Mouse (Mus musculus) embryonic facial prominence, embryonic 13.5 days (tissue): ENCODE results near the gene D430042O09Rik. TPM values are rescaled to one million over a fixed set of nuclear protein-coding genes. Genes with fewer than 3 reads are reported as not detected.

Experiments used
- ATAC-seq: fragments of 200-750 bp; cut with Nextera tagmentation; 2 replicates; pipeline ENCODE4 v1.8.0; 2017; ENCODE audit warnings: low read depth; ENCODE audit not compliant: insufficient number of reproducible peaks, insufficient read depth, low FRiP score, low TSS enrichment
- H3K27ac ChIP-seq: fragments of 300-500 bp; sonication (generic); 2 replicates; pipeline ENCODE4 v1.5.1; 2015; ENCODE audit warnings: moderate library complexity, mild to moderate bottlenecking, inconsistent platforms
- H3K27me3 ChIP-seq: fragments of 300-500 bp; sonication (generic); 2 replicates; pipeline ENCODE4 v1.6.1; 2015; ENCODE audit warnings: mild to moderate bottlenecking, inconsistent platforms
- H3K36me3 ChIP-seq: fragments of 300-500 bp; sonication (generic); 2 replicates; pipeline ENCODE4 v1.6.1; 2015; ENCODE audit warnings: mild to moderate bottlenecking, inconsistent platforms
- H3K4me1 ChIP-seq: fragments of 300-500 bp; sonication (generic); 2 replicates; pipeline ENCODE4 v1.6.1; 2015; ENCODE audit warnings: inconsistent platforms
- H3K4me2 ChIP-seq: fragments of 300-500 bp; sonication (generic); 2 replicates; pipeline ENCODE4 v1.6.1; 2015; ENCODE audit warnings: moderate library complexity, mild to moderate bottlenecking, inconsistent platforms
- H3K4me3 ChIP-seq: fragments of 300-500 bp; sonication (generic); 2 replicates; pipeline ENCODE4 v1.5.1; 2015; ENCODE audit warnings: mild to moderate bottlenecking, inconsistent platforms
- H3K9ac ChIP-seq: fragments of 300-500 bp; sonication (generic); 2 replicates; pipeline ENCODE4 v1.6.1; 2015; ENCODE audit warnings: mild to moderate bottlenecking, inconsistent platforms
- H3K9me3 ChIP-seq: fragments of 300-500 bp; sonication (generic); 2 replicates; pipeline ENCODE4 v1.6.1; 2016; ENCODE audit warnings: inconsistent platforms
- WGBS: fragments of 180-500 bp; shearing (Covaris S2); methylation state at CpG from one replicate; pipeline ENCODE4 v1.1.7; 2015; ENCODE audit warnings: mixed read lengths; 5-methylcytosine and 5-hydroxymethylcytosine counted together
- polyA plus RNA-seq: library from polyadenylated mRNA; unstranded; fragments of >200 nt; fragmentation: Nextera tagmentation; extraction: Ambion mirVana; gene quantifications from 2 replicates; pipeline ENCODE4 v1.2.1, GENCODE M21; 2015

D430042O09Rik gene
- polyA plus RNA-seq, 1 experiment from 2014 or later = 9.8 TPM

DNA sequence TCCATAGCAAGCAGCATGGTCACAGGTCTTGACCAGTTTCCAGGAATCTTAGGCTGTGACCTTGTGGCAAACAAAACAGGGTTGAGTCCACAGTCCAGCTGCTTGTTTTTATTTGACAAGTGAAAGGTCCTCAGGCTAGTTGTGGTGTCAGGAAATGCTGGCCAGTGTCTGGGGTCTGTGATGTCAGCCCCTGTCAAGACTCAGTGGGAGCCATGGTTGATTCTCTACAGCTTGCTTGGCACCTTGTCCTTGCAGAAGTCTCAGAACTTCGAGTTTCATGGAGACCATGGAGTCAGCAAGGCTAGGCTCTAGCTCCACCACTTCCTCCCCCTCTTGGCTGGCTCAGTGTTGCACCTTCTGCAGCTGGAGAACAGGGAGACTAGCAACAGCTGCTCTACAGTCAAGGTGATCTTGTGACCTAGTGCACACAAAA lies 33.6 kb downstream of the D430042O09Rik start:
- no peak overlapping the region for H3K27ac ChIP-seq
- H3K4me3 ChIP-seq = no peak overlapping the region
- WGBS = 45% methylated on average over 1 of the region's 1 CpGs
- H3K9ac ChIP-seq = no peak overlapping the region
- no peak overlapping the region for H3K4me2 ChIP-seq
- no peaks in the 10 kb centered on the region for H3K9me3 ChIP-seq
- ATAC-seq = no peak
- H3K27me3 ChIP-seq = no peaks in the 10 kb centered on the region
- no peaks in the 10 kb centered on the region for H3K4me1 ChIP-seq
- H3K36me3 ChIP-seq = no peaks in the 10 kb centered on the region

GRCm38 (mm10) chr7:125744774-125745173 lies 37.1 kb downstream of the D430042O09Rik start:
- no peak overlapping the region for H3K4me2 ChIP-seq
- no peaks in the 10 kb centered on the region for H3K4me1 ChIP-seq
- no peaks in the 10 kb centered on the region for H3K36me3 ChIP-seq
- no peaks in the 10 kb centered on the region for H3K27me3 ChIP-seq
- WGBS = 82% methylated on average over 1 of the region's 1 CpGs
- H3K27ac ChIP-seq = no peak overlapping the region
- H3K4me3 ChIP-seq = no peak overlapping the region
- H3K9ac ChIP-seq = no peak overlapping the region
- ATAC-seq = no peak
- no peaks in the 10 kb centered on the region for H3K9me3 ChIP-seq

DNA sequence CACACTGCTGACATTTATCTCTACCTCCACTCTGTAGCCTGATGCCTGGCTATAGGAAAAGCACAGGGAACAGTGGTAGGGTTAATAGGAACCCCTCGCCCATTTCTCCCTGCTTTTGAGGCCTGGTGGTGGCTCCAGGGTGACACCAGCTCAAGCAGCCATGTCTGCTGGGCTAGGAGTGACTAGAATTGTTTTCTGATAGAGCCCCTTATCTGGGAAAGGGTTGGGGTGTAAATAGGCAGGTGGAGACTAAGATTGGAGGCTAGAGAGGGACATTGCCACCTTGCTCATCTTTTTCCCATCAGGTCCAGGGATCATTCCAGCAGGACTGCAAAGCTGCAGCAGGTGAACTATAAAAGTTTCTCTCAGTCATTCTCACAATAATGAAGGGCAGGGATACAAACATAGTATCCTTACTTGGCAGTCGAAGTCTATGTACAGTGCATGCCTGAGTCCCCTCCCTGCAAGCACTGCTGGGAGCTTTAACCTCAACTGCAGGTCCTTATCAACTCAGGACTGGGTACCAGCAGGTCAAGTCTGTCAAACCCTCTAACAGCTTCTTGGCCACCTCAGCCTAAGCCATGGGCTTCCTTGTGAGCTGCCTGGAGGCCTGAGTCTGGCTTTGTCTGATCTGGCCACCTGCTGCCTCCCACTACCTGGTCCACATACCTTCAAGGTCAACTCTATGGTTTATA lies 39.1 kb downstream of the D430042O09Rik start:
- 71% methylated on average over 2 of the region's 2 CpGs for WGBS
- H3K4me2 ChIP-seq = no peak overlapping the region
- ATAC-seq = no peak
- no peaks in the 10 kb centered on the region for H3K4me1 ChIP-seq
- no peaks in the 10 kb centered on the region for H3K9me3 ChIP-seq
- no peak overlapping the region for H3K27ac ChIP-seq
- no peaks in the 10 kb centered on the region for H3K27me3 ChIP-seq
- no peak overlapping the region for H3K9ac ChIP-seq
- no peak overlapping the region for H3K4me3 ChIP-seq
- no peaks in the 10 kb centered on the region for H3K36me3 ChIP-seq

DNA sequence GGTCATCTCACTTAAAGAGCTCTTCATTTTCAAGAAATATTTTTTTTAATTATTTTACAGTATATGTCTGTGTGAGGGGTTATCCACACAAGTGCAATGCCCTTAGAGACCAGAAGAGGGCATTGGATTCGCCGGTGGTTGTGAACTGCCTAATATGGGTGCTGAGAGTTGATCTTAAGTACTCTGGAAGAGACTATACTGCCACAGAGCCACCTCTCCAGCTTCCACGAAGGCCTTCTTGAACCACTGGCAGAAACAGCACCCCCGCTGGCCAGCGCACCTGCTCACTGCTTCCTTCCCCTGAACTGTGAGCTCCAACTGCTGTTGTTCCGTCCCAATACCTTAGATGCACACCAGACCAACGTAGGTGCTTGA lies 39.6 kb downstream of the D430042O09Rik start:
- H3K27me3 ChIP-seq = no peaks in the 10 kb centered on the region
- H3K36me3 ChIP-seq = no peaks in the 10 kb centered on the region
- H3K9me3 ChIP-seq = no peaks in the 10 kb centered on the region
- H3K4me2 ChIP-seq = no peak overlapping the region
- no peaks in the 10 kb centered on the region for H3K4me1 ChIP-seq
- WGBS = 58% methylated on average over 7 of the region's 7 CpGs
- H3K27ac ChIP-seq = no peak overlapping the region
- H3K4me3 ChIP-seq = no peak overlapping the region
- ATAC-seq = no peak
- no peak overlapping the region for H3K9ac ChIP-seq

- H3K36me3 ChIP-seq = 0 out of 2 replicates have a peak, but pooled peaks cover under 1% of the 10 kb centered on the region
- H3K27me3 ChIP-seq = no peaks in the 10 kb centered on the region
- no peak overlapping the region for H3K9ac ChIP-seq
- no peak overlapping the region for H3K4me2 ChIP-seq
- no peaks in the 10 kb centered on the region for H3K9me3 ChIP-seq
- no peaks in the 10 kb centered on the region for H3K4me1 ChIP-seq
- H3K4me3 ChIP-seq = no peak overlapping the region
- no peak overlapping the region for H3K27ac ChIP-seq
- WGBS = 52% methylated on average over 3 of the region's 3 CpGs
- ATAC-seq = no peak
These were observed 40.5 kb downstream of the D430042O09Rik start for GRCm38 (mm10) chr7:125748186-125748585.

DNA sequence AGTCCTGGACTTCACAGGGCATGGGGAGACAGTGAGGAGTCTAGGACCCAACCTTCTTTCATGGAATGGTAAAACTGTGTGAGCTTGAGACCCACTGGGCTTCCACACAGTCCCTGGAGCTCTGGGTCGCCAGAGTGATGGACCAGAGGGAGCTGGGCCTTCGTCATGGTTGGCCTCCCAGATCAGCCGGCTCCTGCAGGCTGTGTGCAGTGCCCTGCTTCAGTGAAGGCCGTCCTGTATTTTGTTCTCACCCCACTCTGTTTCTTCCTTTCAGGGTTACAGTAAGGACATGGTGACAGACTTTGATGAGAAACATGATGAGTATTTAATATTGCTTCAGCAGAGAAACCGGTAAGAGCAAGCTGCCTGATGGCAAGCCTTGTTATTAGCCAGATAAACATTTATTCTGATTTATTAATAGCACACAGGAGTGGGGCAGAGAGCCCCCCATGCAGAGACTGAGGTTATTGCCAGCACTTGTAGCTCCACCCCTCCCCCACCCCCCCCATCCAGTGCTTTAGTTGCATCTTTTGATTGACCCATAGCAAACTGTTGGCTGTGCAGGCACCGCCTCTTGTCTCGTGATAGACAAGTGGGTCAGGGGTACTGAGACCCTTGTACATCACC lies 45.1 kb downstream of the D430042O09Rik start:
- WGBS = 81% methylated on average over 7 of the region's 7 CpGs
- H3K4me3 ChIP-seq = no peak overlapping the region
- H3K27ac ChIP-seq = no peak overlapping the region
- H3K4me2 ChIP-seq = no peak overlapping the region
- H3K4me1 ChIP-seq = no peaks in the 10 kb centered on the region
- no peaks in the 10 kb centered on the region for H3K9me3 ChIP-seq
- peaks cover 12% of the 10 kb centered on the region; the same call in 1 of the 2 replicates for H3K36me3 ChIP-seq
- no peak overlapping the region for H3K9ac ChIP-seq
- no peaks in the 10 kb centered on the region for H3K27me3 ChIP-seq
- no peak for ATAC-seq

DNA sequence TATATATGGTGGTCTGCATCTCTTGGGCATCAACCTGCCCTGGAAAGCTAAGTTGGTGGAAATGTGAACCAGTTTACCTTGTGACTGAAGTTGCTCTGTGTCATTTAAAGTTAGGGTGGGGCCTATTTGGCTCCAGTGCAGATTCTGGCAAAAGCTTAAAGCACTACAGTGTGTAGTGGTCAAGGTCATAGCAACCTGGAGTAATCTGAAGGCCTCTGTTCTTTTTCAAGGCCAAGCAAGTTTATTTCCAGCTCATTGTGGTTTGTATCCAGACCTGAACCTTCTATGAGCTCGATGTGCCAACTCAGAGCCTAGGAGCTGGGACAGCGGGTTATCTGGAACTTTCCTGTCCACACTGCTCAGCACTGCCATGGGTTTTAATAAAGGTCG lies 45.6 kb downstream of the D430042O09Rik start:
- Histone ChIP-seq H3K9ac (no peak overlapping the region), H3K9me3 (no peaks in the 10 kb centered on the region), H3K27ac (no peak overlapping the region), H3K4me2 (no peak overlapping the region), H3K36me3 (peaks cover 12% of the 10 kb centered on the region), H3K27me3 (no peaks in the 10 kb centered on the region), H3K4me3 (no peak overlapping the region), H3K4me1 (no peaks in the 10 kb centered on the region)
- no peak for ATAC-seq
- WGBS = 89% methylated on average over 3 of the region's 3 CpGs

GRCm38 (mm10) chr7:125756806-125757205 lies 49.1 kb downstream of the D430042O09Rik start:
- Histone ChIP-seq H3K4me3 (no peak overlapping the region), H3K4me1 (0 out of 2 replicates have a peak, but pooled peaks cover 4% of the 10 kb centered on the region), H3K9ac (no peak overlapping the region), H3K27ac (no peak overlapping the region), H3K36me3 (peaks cover 18% of the 10 kb centered on the region), H3K4me2 (no peak overlapping the region), H3K9me3 (no peaks in the 10 kb centered on the region), H3K27me3 (no peaks in the 10 kb centered on the region)
- ATAC-seq = no peak
- 80% methylated on average over 6 of the region's 6 CpGs for WGBS

GRCm38 (mm10) chr7:125757896-125758623 lies 50.4 kb downstream of the D430042O09Rik start:
- ATAC-seq = no peak
- Histone ChIP-seq H3K4me3 (no peak overlapping the region), H3K4me2 (no peak overlapping the region), H3K36me3 (peaks cover 26% of the 10 kb centered on the region), H3K9ac (no peak overlapping the region), H3K4me1 (0 out of 2 replicates have a peak, but pooled peaks cover 4% of the 10 kb centered on the region), H3K9me3 (no peaks in the 10 kb centered on the region), H3K27me3 (no peaks in the 10 kb centered on the region), H3K27ac (no peak overlapping the region)
- WGBS = 68% methylated on average over 6 of the region's 6 CpGs

- Histone ChIP-seq H3K9ac (no peak overlapping the region), H3K4me3 (no peak overlapping the region), H3K4me2 (no peak overlapping the region), H3K4me1 (peaks cover 5% of the 10 kb centered on the region; the same call in 1 of the 2 replicates), H3K27ac (no peak overlapping the region), H3K36me3 (peaks cover 25% of the 10 kb centered on the region), H3K9me3 (no peaks in the 10 kb centered on the region), H3K27me3 (no peaks in the 10 kb centered on the region)
- 81% methylated on average over 2 of the region's 2 CpGs for whole genome bisulfite sequencing
- no peak for ATAC-seq
These were observed 54.6 kb downstream of the D430042O09Rik start for GRCm38 (mm10) chr7:125762289-125762688.

- peaks cover 25% of the 10 kb centered on the region for H3K36me3 ChIP-seq
- peaks cover 11% of the 10 kb centered on the region for H3K4me1 ChIP-seq
- H3K4me3 ChIP-seq = no peak overlapping the region
- 36% methylated on average over 7 of the region's 7 CpGs for WGBS
- H3K27me3 ChIP-seq = no peaks in the 10 kb centered on the region
- ATAC-seq = no peak
- no peaks in the 10 kb centered on the region for H3K9me3 ChIP-seq
- H3K27ac ChIP-seq = no peak overlapping the region
- no peak overlapping the region for H3K9ac ChIP-seq
- no peak overlapping the region for H3K4me2 ChIP-seq
These were observed 55.5 kb downstream of the D430042O09Rik start for GRCm38 (mm10) chr7:125762883-125763830.
